Mouse (Mus musculus): ENCODE results near the gene Spns1.
"Not testable (repeated sequence)": the region's sequence is repeated elsewhere in the genome, so short reads cannot be mapped to it uniquely, and the experiment has no call there.

Spns1 gene

GRCm38 (mm10) chr7:126377278-126378158 is at the start of gene Spns1:
Gene Spns1, minus strand, starts transcription at chr7:126377450.
- peak; percentile 88 to 94 for DNase-seq (ENCODE audit: low spot score in 2 of 2)

GRCm38 (mm10) chr7:126424161-126424560 is 46.9 kb upstream of the Spns1 start:
- no peak for DNase-seq (ENCODE audit: low spot score in 2 of 2)

DNA sequence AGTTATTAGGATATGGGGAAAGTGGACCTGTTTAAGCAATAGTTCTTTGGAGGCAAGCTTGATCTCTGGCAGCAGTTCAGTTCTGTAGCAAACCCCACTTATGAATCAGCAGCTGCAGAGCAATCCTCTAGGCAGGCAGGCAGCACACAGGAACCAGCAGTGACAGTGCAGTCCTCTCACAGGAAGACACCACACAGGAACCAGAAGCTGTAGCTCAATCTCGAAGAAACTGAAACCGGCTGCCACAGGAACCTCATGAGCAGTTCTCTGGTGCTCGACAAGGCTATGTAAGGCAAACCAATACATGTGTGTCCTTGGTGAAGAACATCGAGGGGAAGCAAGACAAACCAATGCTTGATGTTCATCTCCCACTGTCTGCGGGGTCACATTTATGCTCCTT is 44.5 kb upstream of the Spns1 start:
- no peak for DNase-seq (ENCODE audit: low spot score in 2 of 2)

DNA sequence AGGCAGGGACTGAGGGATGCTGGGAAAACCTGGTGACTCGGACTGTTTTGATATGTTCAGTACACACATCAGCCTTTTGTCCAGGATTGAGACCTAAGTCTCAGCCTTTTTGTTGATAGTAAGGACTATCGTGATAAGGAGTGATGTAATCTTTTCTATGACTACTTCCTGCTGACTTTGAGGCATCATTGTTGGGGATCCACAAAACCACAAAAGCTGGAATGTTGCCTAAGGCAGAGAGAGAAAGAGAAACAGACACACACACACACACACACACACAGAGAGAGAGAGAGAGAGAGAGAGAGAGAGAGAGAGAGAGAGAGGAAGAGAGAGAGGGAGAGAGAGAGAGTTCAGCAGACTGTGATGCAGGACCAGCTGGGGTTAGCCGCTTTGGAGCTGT is 41.2 kb upstream of the Spns1 start:
- no peak for DNase-seq (ENCODE audit: low spot score in 2 of 2)

DNA sequence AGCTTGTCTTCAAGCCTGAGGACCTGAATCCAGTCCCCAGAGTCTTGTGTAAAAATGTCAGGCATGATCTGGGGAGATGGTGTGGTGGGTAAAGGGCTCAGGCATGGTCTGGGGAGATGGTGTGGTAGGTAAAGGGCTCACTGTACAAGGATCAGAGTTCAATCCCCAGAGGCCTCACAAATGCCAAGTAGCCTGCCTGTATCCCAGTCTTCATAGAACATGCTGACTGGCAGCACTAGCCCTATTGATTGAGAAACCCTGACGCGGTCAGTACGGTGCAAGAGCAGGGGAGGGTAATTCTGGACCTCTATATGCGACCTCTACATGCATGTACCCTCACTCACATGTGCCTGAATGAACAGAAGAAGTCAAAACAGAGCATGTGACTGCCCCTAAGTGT is 40.4 kb upstream of the Spns1 start:
- no peak for DNase-seq (ENCODE audit: low spot score in 2 of 2)

DNA sequence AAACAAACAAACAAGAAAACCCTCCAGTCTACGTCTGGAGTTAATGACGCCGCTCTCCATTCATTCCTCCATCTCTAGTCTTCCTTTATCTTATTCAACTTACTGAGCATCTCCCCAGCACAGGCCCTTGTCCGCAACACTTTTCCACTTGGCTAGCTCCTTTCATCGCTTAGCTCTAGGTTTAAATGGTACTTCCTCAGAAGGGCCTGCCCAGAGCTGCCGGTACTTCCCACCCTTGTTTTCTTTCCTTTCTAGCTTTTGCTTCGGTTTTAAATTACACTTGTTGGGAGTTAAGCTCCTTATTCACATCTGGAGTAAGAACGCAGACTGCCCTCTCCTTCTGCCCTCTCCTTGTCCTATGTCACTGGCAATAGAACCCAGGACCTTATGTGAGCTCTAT is 39.8 kb upstream of the Spns1 start:
- DNase-seq (ENCODE audit: low spot score in 2 of 2) = no peak

DNA sequence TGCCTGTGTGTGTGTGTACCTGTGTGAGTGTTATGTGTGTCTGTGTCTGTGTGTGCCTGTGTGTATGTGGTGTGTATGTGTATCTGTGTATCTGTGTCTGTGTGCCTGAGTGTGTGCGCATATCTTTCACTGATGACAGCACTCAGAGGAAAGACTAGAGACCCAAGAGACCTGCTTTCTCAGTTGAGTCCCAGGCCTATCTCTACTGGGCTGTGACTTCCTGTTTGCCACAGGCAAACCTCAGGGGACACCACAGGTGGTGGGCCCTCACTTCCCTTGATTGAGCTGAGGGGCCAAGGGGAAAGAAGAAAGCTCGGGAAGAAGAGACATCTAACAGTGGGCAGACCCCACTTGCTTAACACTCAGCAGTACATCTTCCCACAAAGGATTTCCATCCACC is 39.4 kb upstream of the Spns1 start:
- no peak for DNase-seq (ENCODE audit: low spot score in 2 of 2)

GRCm38 (mm10) chr7:126414725-126415124 is 37.5 kb upstream of the Spns1 start, which contains the start of gene Cd19:
Gene Cd19, minus strand, starts transcription at chr7:126414889.
- no peak for DNase-seq (ENCODE audit: low spot score in 2 of 2)

DNA sequence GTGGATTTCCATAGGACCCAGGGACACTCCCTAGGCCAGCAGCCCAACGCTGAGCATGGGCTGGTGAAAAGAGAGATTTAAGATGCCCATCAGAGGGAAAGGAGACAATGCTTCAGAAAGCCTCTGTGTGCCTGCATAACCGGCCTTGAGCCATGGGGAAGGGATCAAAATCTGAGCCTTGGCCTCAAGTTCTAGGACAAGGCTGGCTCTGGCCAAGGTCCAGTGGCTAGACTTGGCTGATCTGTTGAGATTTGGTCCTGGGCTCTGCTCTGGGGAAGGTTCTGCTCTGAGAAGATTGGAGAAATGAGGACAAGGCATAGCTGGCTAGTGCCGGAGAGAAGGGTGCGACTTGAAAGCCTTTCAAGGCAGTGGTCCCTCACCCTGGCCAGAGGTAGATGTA is 33.8 kb upstream of the Spns1 start:
- DNase-seq (ENCODE audit: low spot score in 2 of 2) = no peak

- no peak for DNase-seq (ENCODE audit: low spot score in 2 of 2)
Observed at GRCm38 (mm10) chr7:126408686-126409085, 31.4 kb upstream of the Spns1 start.

GRCm38 (mm10) chr7:126402518-126402917 is 25.3 kb upstream of the Spns1 start:
- not testable (repeated sequence) for DNase-seq (ENCODE audit: low spot score in 2 of 2)

GRCm38 (mm10) chr7:126399548-126399947 is 22.3 kb upstream of the Spns1 start:
- DNase-seq (ENCODE audit: low spot score in 2 of 2) = peak; percentile 60 to 77

DNA sequence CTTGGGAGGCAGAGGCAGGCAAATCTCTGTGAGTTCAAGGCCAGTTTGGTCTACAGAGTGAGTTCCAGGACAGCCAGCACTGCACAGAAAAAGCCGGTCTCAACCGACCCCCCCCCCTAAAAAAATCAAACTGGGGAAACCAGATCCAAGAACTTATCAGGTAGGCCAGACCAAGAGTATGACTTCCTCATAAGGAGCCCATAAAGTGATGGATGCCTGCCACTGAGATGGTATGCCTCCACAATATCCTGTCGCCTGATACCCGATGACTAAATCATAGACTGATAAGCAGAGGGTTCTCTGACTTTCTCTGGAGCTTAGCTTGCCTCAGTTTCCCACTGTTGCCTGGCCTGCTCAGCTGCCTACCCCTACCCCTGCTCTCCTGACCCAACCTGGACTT is 20.6 kb upstream of the Spns1 start:
- no peak for DNase-seq (ENCODE audit: low spot score in 2 of 2)

DNA sequence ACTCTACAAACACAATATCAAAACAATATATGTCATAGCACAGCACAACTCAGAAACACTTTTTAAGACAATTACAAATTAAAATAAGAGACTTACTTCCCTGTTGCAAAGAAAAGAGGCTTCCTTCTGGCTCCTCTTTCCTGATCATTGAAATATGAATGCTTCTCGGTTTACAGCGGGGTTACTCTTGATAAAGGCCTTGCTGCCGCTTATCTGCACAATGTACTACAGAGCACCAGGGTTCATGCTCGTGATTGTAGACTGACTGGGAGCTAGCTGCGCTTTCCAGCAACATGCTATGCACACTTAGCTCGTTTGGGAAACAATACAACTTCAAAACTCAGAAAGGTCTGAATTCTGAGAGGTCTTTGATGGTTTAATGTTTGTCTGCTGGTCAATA is 20.0 kb upstream of the Spns1 start:
- DNase-seq (ENCODE audit: low spot score in 2 of 2) = no peak

- DNase-seq (ENCODE audit: low spot score in 2 of 2) = peak; percentile 85 to 98
Observed at GRCm38 (mm10) chr7:126396298-126397119, 19.3 kb upstream of the Spns1 start, which contains the start of gene Nfatc2ip. Gene Nfatc2ip, minus strand, starts transcription at chr7:126396737.

GRCm38 (mm10) chr7:126392086-126392884 is 15.0 kb upstream of the Spns1 start:
- DNase-seq (ENCODE audit: low spot score in 2 of 2) = not testable (repeated sequence)

- no peak for DNase-seq (ENCODE audit: low spot score in 2 of 2)
Observed at GRCm38 (mm10) chr7:126388185-126388584, 10.9 kb upstream of the Spns1 start.

DNA sequence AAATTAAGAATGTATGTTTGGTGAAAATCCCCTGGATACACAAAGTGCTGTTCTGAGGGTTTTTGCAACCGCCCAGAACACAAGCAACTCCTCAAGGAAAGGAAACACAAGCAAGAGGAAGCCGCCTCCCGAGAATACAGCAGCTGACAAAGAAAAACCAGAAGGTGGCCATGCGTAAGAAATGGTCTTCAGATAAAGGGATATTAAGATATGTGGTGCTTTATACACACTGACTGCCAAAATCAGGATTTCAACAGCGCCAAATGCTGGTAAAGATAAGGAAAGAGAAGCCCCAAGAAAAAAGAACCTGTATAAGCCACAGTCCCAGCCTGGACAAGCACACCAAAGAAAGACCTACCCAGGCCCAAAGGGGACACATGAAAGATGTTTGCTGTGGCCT is 6.3 kb upstream of the Spns1 start:
- no peak for DNase-seq (ENCODE audit: low spot score in 2 of 2)

- DNase-seq (ENCODE audit: low spot score in 2 of 2) = peak in 1 of 2 experiments; percentile 30
Observed at GRCm38 (mm10) chr7:126376903-126377277, 360 bp downstream of the Spns1 start.

DNA sequence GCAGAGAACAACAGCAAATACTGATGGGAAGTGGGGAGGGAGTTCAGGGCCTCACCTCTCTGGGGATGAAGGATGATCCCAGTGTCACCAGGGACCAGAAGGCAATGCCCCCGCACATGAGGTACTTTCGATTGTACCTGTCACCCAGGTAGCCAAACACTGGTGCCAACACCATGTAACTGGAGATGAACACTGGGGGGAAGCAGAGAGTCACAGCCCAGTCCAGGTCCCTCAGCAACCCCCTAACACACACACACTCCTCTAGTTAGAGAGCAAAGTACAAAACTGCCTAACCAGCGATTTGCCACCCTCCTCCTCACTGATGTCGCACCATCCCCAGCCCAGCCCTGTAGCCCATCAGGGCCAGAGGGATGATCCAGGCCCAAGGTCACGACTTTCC is 2.2 kb downstream of the Spns1 start:
- DNase-seq (ENCODE audit: low spot score in 2 of 2) = no peak

DNA sequence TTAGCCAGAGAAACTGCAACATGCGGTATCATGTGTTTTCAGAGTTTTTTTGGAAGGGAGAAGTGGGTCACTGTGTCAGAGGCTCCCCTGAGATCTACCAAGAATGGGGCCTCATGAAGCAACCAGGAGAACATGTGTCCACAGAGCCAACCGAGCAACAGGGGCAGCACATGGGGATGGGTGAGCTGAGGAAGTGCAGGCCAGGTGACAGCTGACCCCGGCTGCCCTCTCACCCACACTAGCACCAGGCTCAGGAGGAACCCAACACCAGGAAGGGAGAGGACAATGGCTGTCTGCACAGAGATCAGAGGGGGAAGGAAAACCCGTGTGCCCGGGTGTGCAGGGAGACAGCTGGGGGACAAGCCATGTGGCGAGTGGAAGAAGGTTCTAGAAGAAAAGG is 2.7 kb downstream of the Spns1 start:
- no peak for DNase-seq (ENCODE audit: low spot score in 2 of 2)

- DNase-seq (ENCODE audit: low spot score in 2 of 2) = no peak
Observed at GRCm38 (mm10) chr7:126373007-126373406, 4.2 kb downstream of the Spns1 start.

Measured in cerebellum, postnatal 4 days (tissue).